Mouse (Mus musculus) midbrain, embryonic 11.5 days (tissue): ENCODE data around the gene Itgal. TPM values are rescaled to one million over a fixed set of nuclear protein-coding genes. Genes with fewer than 3 reads are reported as not detected.

Experiments
- ATAC-seq: fragments of 200-750 bp; cut with Nextera tagmentation; 2 replicates; pipeline ENCODE4 v1.8.0; 2017; ENCODE audit warnings: moderate TSS enrichment, moderate library complexity; ENCODE audit not compliant: low FRiP score
- DNase-seq: peaks from one replicate; pipeline ENCODE4 v3.0.0; 2015; ENCODE audit warnings: low spot score; ENCODE audit errors: missing footprints
- H3K27ac ChIP-seq: fragments of 300-500 bp; sonication (generic); 2 replicates; pipeline ENCODE4 v1.5.1; 2014; ENCODE audit warnings: low read depth, low read length
- H3K27me3 ChIP-seq: fragments of 300-500 bp; sonication (generic); 2 replicates; pipeline ENCODE4 v1.6.1; 2014; ENCODE audit warnings: mild to moderate bottlenecking, low read length, moderate library complexity, mixed read lengths; ENCODE audit not compliant: control insufficient read depth, insufficient read depth
- H3K36me3 ChIP-seq: fragments of 300-500 bp; sonication (generic); 2 replicates; pipeline ENCODE4 v1.6.1; 2014; ENCODE audit warnings: mild to moderate bottlenecking, low read length, moderate library complexity, mixed read lengths; ENCODE audit not compliant: control insufficient read depth, insufficient read depth
- H3K4me1 ChIP-seq: fragments of 300-500 bp; sonication (generic); 2 replicates; pipeline ENCODE4 v1.6.1; 2014; ENCODE audit warnings: low read length; ENCODE audit not compliant: control insufficient read depth, insufficient read depth
- H3K4me2 ChIP-seq: fragments of 300-500 bp; sonication (generic); 2 replicates; pipeline ENCODE4 v1.6.1; 2014; ENCODE audit warnings: mild to moderate bottlenecking, moderate library complexity
- H3K4me3 ChIP-seq: fragments of 300-500 bp; sonication (generic); 2 replicates; pipeline ENCODE4 v1.5.1; 2014; ENCODE audit warnings: low read depth, low read length
- H3K9ac ChIP-seq: fragments of 300-500 bp; sonication (generic); 2 replicates; pipeline ENCODE4 v1.6.1; 2014; ENCODE audit warnings: low read length
- H3K9me3 ChIP-seq: fragments of 300-500 bp; sonication (generic); 2 replicates; pipeline ENCODE4 v1.6.1; 2016; ENCODE audit warnings: low read length; ENCODE audit not compliant: control insufficient read depth
- WGBS: fragments of 180-500 bp; shearing (Covaris S2); extraction: QIAGEN DNeasy Blood & Tissue Kit; methylation state at CpG from one replicate; pipeline ENCODE4 v1.1.7; 2014; 5-methylcytosine and 5-hydroxymethylcytosine counted together
- polyA plus RNA-seq: library from polyadenylated mRNA; unstranded; fragments of >200 nt; fragmentation: Nextera tagmentation; extraction: Ambion mirVana; gene quantifications from 2 replicates; pipeline ENCODE4 v1.2.1, GENCODE M21; 2014

Itgal gene
- polyA plus RNA-seq, 1 experiment from 2014 or later = 0.63 TPM

- H3K4me1 ChIP-seq = no peaks in the 10 kb centered on the region
- no peaks in the 10 kb centered on the region for H3K27me3 ChIP-seq
- ATAC-seq = no peak
- no peak overlapping the region for H3K27ac ChIP-seq
- H3K36me3 ChIP-seq = no peaks in the 10 kb centered on the region
- H3K9me3 ChIP-seq = peaks cover 10% of the 10 kb centered on the region
- no peak for DNase-seq
- 67% methylated on average over 8 of the region's 8 CpGs for WGBS
- H3K9ac ChIP-seq = no peak overlapping the region
- no peak overlapping the region for H3K4me3 ChIP-seq
- no peak overlapping the region for H3K4me2 ChIP-seq
Measured at GRCm38 (mm10) chr7:127290142-127290541, 5.9 kb upstream of the Itgal start.

DNA sequence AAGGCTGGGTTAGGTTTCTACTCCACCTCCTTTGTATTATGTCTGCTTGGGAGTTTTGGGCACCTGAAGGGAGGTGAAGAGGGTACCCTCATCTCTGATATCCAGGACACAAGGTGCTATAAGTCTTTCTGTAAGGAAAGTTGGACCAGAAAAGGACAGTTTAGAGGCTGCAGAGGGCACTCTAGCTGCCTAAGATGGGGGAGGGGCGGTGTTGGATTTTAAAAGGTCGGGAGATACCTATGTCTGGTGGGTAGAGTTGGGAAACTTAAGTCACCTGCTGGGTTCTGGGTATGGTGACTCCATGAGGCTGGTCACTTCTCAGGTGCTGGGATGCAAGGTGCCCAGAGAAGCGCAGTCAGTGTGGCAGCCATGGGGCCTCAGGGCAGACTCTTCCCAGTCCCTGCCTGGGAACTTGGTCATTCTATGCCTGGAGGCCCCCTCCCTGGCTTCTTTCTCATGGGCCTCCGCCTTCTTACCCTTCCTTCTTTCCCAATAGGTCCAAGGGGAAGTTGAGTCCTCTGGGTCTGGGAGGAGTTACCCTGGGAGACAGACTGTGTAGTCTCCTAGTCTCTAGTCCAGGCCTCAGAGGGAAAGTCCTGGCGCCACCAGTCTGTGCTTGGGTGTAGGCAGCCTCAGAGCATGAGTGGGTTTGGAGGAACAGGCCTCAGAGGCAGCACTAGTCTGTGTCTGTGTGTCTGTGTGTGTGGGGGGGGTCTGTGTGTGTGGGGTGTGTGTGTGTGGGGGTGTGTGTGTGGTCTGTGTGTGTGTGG, 911 bp downstream of the Itgal start:
- WGBS = 85% methylated on average over 5 of the region's 5 CpGs
- DNase-seq = no peak
- no peak for ATAC-seq

GRCm38 (mm10) chr7:127297586-127298193, 1.6 kb downstream of the Itgal start:
- ATAC-seq (no peak), DNase-seq (no peak)
- 95% methylated on average over 5 of the region's 5 CpGs for WGBS
- Histone ChIP-seq H3K9me3 (no peaks in the 10 kb centered on the region), H3K9ac (no peak overlapping the region), H3K36me3 (no peaks in the 10 kb centered on the region), H3K4me3 (no peak overlapping the region), H3K27ac (no peak overlapping the region), H3K4me2 (no peak overlapping the region), H3K4me1 (no peaks in the 10 kb centered on the region), H3K27me3 (no peaks in the 10 kb centered on the region)

More for the DNA sequence above, 911 bp downstream of the Itgal start:
- Histone ChIP-seq H3K4me1 (no peaks in the 10 kb centered on the region), H3K36me3 (no peaks in the 10 kb centered on the region), H3K27ac (no peak overlapping the region), H3K4me2 (no peak overlapping the region), H3K9me3 (no peaks in the 10 kb centered on the region), H3K9ac (no peak overlapping the region), H3K27me3 (no peaks in the 10 kb centered on the region), H3K4me3 (no peak overlapping the region)

GRCm38 (mm10) chr7:127308431-127308830, 12.4 kb downstream of the Itgal start:
- H3K36me3 ChIP-seq = no peaks in the 10 kb centered on the region
- ATAC-seq = no peak

GRCm38 (mm10) chr7:127308887-127309286, 12.8 kb downstream of the Itgal start:
- H3K4me3 ChIP-seq = no peak overlapping the region
- DNase-seq (peak; percentile 94), ATAC-seq (peak; percentile 55; the same call in 1 of the 2 replicates)
- H3K4me2 ChIP-seq = no peak overlapping the region
- WGBS = 69% methylated on average over 4 of the region's 4 CpGs
- H3K4me1 ChIP-seq = no peaks in the 10 kb centered on the region
- H3K27ac ChIP-seq = no peak overlapping the region
- no peak overlapping the region for H3K9ac ChIP-seq
- H3K36me3 ChIP-seq = no peaks in the 10 kb centered on the region
- no peaks in the 10 kb centered on the region for H3K9me3 ChIP-seq
- H3K27me3 ChIP-seq = no peaks in the 10 kb centered on the region

More at GRCm38 (mm10) chr7:127308431-127308830, 12.4 kb downstream of the Itgal start:
- Histone ChIP-seq H3K4me2 (no peak overlapping the region), H3K9ac (no peak overlapping the region), H3K4me3 (no peak overlapping the region), H3K4me1 (no peaks in the 10 kb centered on the region), H3K9me3 (no peaks in the 10 kb centered on the region), H3K27ac (no peak overlapping the region), H3K27me3 (no peaks in the 10 kb centered on the region)
- 81% methylated on average over 2 of the region's 2 CpGs for WGBS
- DNase-seq = no peak

DNA sequence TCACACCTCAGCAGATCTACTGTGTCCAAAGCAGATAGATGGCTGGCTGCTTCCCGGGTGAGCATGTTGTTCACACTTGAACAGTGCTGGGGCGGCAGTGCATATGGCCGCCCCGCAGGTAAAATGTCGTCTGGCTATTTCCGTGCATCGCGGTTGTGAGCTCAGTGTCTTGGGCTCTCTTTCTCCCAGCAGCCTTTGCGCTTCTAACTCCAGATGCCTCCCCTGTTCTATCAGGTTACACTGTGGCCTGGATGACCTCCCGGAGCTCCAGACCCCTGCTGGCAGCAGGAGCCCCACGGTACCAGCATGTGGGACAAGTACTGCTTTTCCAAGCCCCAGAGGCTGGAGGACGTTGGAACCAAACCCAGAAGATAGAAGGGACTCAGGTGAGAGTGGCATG, 13.9 kb downstream of the Itgal start:
- Histone ChIP-seq H3K27ac (no peak overlapping the region), H3K9ac (no peak overlapping the region), H3K36me3 (no peaks in the 10 kb centered on the region), H3K4me3 (no peak overlapping the region), H3K4me2 (no peak overlapping the region), H3K4me1 (no peaks in the 10 kb centered on the region), H3K9me3 (no peaks in the 10 kb centered on the region), H3K27me3 (no peaks in the 10 kb centered on the region)
- 75% methylated on average over 12 of the region's 12 CpGs for WGBS
- no peak for ATAC-seq
- DNase-seq = no peak

GRCm38 (mm10) chr7:127313912-127314311, 17.9 kb downstream of the Itgal start:
- Histone ChIP-seq H3K4me3 (no peak overlapping the region), H3K9ac (no peak overlapping the region), H3K27me3 (no peaks in the 10 kb centered on the region), H3K4me1 (no peaks in the 10 kb centered on the region), H3K27ac (no peak overlapping the region), H3K9me3 (no peaks in the 10 kb centered on the region), H3K36me3 (no peaks in the 10 kb centered on the region), H3K4me2 (no peak overlapping the region)
- WGBS = 37% methylated on average over 8 of the region's 8 CpGs
- no peak for DNase-seq
- no peak for ATAC-seq

DNA sequence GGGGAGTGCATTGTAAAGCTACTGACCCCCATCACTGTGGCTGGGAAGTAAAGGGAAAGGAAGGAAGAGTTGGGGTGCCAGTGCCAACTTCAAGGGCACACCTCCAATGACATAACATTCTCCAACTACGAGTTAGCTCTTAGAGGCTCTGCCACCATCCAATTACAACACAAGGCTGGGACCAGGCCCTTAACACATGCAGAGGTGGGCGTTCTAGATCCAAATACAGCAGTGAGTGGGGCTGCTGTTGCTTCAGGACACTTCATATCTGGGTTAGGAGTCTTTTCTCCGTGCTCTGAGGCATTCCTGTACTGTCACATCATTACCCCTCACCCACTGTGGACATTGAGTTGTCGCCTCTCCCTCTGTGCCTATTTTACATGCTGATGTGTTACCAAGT, 25.0 kb downstream of the Itgal start:
- Histone ChIP-seq H3K4me2 (no peak overlapping the region), H3K9me3 (no peaks in the 10 kb centered on the region), H3K9ac (no peak overlapping the region), H3K4me1 (peaks cover 3% of the 10 kb centered on the region; the same call in 1 of the 2 replicates), H3K36me3 (no peaks in the 10 kb centered on the region), H3K27me3 (no peaks in the 10 kb centered on the region), H3K4me3 (no peak overlapping the region), H3K27ac (no peak overlapping the region)
- WGBS = 83% methylated on average over 4 of the region's 4 CpGs
- ATAC-seq = no peak
- DNase-seq = no peak

DNA sequence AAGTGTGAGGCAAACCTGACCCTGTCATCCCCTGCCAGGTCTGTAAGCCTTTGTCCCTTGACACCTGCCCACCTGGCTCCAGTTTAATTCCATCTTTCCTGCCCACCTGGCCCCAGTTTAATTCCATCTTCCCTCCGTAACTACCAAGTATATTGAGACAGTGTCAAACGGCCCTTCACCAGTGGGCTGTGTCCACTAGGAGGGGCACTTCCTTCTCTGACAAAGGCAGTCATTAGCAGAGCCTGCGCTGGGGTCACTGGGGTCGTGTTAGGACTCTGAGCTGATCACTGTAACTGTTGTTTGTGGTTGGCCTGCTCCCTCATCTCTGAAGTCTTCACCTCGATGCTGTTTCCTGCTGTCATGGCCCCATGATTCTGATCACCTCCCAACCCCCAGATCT, 26.0 kb downstream of the Itgal start:
- WGBS = 46% methylated on average over 5 of the region's 5 CpGs
- peaks cover 4% of the 10 kb centered on the region; the same call in 1 of the 2 replicates for H3K4me1 ChIP-seq
- no peak overlapping the region for H3K27ac ChIP-seq
- no peaks in the 10 kb centered on the region for H3K9me3 ChIP-seq
- H3K27me3 ChIP-seq = no peaks in the 10 kb centered on the region
- no peak overlapping the region for H3K4me2 ChIP-seq
- no peak overlapping the region for H3K4me3 ChIP-seq
- no peak overlapping the region for H3K9ac ChIP-seq
- H3K36me3 ChIP-seq = no peaks in the 10 kb centered on the region
- DNase-seq (no peak), ATAC-seq (no peak)
